Mouse (Mus musculus) layer of hippocampus, postnatal 25 days (tissue): ENCODE results near the gene Chka. TPM values are rescaled to one million over a fixed set of nuclear protein-coding genes. Genes with fewer than 3 reads are reported as not detected.

Experiments used
- DNase-seq, 2 experiments: peaks; one replicate each; pipeline ENCODE4 v3.0.0; 2022; ENCODE audit warnings: mixed read lengths in 2 of 2, low spot score in 1 of 2; ENCODE audit errors: extremely low spot score in 1 of 2
- total RNA-seq, 2 experiments: library from RNA; stranded (reverse); gene quantifications; 2 replicates each; pipeline ENCODE4 v1.2.3; 2021

The Chka gene
- total RNA-seq, 2 experiments from 2014 or later: 78.4 to 97.2 TPM

DNA sequence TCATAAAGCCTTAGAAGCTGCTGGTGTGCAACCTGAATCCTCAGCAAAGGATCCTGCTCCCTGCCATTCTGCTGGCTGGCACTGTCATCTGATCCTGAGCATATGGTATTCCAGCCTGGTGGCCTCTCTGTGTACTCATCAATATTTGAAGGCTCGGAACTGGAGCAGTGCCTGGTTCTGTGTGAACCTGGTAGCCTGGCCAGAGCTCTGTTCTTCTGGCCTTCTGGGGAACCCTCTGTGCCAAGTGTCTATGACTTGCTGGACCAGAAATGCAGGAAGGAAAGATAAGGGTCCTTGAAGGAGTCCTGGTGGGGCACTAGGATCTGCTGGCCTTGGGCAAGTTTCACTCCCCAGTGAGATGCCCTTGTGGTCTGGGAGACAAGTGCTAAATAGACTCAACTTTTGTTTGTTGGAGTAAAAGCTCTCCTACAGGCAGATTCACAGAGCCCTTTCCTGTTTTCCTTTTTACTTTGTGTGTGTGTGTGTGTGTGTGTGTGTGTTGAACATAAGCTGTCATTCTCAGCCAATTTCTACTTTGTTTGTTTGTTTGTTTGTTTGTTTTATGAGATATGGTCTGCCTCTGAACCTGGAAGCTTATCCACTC is 5.7 kb upstream of the Chka start:
- DNase-seq: no peak

DNA sequence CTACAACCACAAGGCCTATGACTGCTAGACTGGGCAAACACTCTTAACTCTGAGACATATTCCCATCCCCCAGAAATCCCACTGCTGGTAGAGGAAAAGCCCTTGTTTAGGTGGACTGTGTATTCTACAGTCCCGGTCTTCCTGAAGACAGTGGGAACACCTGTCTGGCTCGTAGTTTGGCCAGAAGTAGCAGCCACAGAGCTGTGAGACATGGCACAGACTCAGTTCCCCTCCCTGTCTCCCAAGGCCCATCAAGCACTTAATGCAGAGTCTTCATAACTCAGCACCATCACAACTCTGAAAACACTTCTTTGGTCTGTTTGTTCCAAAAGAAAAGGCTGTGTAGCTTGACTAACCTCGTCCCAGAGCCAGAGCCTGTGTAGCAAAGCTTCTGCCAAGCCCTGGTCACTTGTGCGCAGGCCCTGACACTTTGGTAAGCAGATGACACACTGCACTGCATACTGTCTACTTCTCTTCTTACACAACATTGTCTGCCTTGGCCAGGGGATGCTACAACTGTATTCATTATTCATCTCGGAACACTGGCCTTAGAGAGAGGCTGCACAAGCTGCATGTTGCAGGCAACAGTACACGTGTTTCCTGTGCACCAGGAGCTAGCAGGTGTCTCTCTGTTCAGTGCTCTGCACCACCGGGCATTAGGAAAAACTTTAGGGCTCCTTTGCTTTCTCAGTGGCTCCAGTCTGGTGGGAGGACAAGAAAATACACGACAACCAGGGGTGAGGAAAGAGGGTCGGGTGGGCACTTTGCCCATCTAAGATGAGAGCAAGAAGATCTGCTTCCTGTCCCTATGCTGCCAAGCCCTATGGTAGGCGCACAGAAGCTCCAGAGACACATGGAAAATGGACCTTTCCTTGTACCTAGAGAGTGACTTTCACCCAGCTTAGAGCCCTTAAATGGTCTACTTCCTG is 4.6 kb upstream of the Chka start:
- DNase-seq: no peak

DNA sequence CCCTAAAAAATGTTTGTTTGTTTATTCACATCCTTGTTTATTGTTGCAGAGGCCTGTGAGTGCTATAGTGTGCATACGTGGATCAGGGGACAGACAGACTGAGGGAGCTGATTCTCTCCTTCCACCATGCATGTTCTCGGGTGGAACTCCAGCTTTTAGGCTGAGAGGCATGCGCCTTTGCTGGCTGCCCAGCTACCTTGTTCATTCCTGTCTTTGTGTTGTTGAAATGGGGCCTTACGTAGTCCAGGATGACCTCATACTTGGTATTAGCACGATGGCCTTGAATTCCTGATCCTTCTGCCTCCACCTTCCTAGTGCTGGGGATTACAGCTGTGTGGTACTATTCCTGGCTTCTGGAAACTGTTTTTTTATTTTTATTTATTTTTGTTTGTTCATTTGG is 3.9 kb upstream of the Chka start:
- DNase-seq: no peak

DNA sequence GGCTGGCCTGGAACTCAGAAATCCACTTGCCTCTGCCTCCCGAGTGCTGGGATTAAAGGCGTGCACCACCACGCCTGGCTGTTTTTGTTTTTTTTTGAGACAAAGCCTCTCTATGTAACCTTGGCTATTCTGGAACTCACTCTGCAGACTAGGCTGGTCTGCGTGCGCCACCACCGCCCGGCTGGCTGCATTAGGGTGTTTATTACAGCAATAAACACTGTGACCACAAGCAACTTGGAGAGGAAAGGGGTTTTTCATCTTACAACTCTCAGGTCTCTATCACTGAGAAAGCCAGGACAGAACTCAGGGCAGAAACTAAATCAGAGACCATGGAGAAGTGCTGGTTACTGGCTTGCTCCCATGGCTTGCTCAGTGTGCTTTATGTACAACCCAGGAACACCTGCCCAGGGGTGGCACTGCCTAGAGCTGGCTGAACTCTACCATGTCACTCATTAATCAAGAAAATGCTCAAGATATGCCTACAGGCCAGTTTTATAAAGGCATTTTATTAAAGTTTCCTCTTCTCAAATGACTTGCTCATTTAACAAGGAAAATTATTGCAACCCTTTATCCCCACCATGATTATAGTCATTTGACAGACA is 3.3 kb upstream of the Chka start:
- no peak for DNase-seq

- DNase-seq: no peak
Observed at GRCm38 (mm10) chr19:3849251-3849650, 2.3 kb upstream of the Chka start.

DNA sequence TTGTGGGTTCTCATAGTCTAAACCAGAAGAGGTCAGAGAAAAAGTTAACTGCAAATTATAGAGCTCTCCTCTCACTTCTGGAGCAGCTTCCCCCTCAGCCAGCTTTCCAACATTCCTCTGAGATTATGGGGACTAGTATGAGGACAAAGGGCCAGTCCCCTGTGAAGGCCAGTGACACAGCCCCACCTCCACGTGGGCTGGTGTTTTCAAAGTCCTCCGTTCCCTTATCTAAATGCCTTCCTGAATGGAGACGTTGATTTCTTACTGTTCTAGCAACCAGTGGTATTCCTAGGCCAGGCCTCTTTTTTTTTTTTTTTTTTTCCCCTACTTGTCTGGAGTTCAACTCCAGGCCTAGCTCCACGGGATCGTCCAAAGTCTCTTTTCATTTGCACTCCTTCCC is 1.5 kb upstream of the Chka start:
- no peak for DNase-seq

DNA sequence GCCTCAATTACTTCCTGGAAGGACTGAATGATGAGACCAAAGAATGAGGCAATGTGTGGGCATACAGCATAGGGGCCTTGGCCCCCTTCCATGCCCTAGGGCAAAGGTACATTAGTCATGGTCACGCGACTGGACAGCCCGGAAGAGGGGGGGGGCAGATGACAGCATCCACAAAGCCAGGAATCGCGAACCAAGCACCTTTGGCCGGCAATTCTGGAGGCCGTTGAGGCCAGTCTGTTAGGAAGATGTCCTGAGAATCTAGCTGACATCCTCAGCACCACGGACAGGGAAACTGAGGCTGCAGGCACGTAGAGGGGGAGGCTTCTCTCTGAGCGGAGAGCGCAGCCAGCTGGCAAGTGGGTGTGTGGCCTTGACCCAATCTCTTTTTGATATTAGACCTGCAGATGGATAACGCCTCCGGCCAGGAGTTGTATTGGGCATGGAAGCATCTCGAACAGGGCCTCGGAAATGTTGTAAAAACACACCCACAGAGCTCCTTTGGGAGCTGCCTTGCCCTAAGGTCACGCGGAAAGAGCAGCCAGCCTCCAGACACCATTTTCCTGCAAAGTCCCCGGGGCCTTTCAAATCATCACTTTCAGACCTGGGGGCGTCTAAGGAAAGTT is 615 bp upstream of the Chka start:
- DNase-seq: peak in 1 of 2 experiments; percentile 21

GRCm38 (mm10) chr19:3851979-3852681 is 557 bp downstream of the Chka start:
- DNase-seq: peak in 1 of 2 experiments; percentile 44

DNA sequence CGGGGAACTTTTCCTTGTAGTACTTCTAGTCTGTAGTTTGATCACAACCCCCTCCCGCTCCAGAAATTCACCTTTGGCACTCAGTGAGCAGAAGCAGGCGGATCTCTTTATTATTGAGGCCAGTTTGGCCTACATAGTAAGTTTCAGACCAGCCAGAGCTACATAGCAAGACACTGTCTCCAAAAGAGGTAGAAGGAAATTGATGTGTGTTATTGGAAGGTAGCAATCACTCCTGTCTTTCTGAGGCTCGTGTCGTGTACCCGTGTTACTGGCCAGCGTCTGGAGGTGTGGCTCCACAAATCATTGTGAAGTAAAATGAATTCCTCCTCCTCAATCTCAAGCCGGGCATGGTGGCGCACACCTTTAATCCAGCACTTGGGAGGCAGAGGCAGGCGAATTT is 1.5 kb downstream of the Chka start:
- DNase-seq: no peak

GRCm38 (mm10) chr19:3853891-3854290 is 2.3 kb downstream of the Chka start:
- DNase-seq: no peak

DNA sequence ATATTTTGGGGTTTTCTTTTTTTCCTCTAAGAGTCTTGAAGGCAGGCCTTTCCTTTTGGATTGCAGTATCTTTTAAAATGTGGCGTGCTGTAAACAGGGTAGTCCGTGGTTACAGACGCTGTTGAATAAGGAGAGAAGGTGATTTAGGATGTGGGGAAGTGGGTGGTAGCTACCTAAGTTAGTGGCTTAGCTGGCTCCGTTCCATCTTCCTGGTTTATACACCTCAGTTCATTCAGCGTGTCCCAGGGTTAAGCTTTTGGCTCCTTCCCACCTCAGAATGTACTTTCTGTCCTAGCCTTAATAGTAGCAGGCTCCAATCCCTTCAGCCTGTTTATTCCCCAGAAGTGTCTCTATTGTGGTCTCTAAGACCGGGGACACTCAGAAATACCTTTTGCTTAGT is 3.5 kb downstream of the Chka start:
- no peak for DNase-seq

DNA sequence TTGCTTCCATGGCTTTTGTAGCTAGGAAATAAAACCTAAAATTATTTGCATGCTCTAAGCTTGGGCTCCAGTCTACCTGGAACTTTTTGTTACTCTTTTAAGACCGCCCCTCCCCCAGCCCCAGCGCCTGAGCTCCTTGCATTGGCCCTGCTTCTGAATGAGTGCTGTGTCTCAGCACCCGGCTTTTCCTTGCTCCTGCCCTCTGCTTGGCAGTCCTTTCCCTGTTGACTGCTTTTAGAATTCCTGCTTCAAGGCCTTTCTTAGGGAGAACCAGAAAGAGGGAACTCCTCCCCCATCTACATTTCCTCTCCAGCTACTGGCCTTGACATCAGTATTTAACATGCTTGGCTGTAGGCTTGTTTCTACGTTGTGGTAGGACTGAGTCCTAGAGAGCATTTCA is 4.0 kb downstream of the Chka start:
- DNase-seq: peak in 1 of 2 experiments; percentile 48

DNA sequence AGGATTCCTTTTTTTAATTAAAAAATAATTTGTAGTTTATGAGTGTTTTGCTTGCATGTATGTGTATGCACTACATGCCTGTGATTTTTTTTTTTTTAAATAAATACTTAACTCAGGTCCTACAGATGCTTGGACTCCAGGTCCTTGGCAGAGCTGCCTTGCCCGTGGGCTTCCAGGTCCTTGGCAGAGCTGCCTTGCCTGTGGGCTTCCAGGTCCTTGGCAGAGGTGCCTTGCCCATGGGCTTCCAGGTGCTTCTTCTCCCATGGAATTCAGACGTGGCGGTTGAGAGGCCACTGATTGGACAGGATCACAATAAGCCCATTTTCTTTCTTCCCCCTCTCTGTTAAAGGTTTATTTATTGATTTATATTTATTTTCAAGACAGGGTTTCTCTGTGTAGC is 5.6 kb downstream of the Chka start:
- no peak for DNase-seq

GRCm38 (mm10) chr19:3862713-3863112 is 11.1 kb downstream of the Chka start:
- no peak for DNase-seq

DNA sequence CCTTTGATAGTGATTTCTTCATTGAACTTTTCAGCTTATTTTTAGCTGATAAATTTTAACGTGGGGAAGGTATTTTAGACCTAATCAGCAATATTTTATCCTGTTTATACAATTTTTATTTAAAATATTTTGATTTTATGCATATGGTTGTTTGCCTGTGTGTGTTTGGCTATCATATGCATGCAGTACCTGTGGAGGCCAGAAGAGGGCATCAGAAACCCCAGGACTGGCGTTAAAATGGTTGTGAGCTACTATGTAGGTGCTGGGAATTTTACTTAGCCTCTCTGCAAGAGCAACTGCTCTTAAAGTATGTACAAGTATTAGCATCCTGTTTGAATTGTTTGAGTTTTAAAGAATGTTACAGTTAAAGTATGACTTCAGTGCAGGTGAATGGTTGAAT is 13.4 kb downstream of the Chka start:
- no peak for DNase-seq

DNA sequence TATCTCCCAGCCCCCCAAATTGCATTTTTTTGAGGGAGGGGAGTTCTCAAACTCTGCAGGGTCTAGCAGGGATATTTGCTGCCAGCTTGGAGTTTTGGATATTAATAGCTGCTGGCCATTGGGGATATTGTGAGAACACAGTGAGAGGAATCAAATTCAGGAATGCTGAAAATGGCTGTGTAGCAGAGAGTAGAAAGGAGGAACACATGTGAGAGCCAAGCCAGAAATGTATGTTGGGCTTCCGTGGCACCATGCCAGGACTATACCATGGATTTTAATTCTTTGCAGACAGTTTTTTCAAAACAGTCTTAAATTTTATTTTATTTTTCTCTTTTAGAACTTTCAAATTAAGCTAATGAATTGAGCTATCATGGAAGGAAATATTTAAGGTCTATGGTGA is 16.7 kb downstream of the Chka start:
- DNase-seq: no peak

- DNase-seq: no peak
Observed at GRCm38 (mm10) chr19:3871468-3871867, 19.9 kb downstream of the Chka start.

DNA sequence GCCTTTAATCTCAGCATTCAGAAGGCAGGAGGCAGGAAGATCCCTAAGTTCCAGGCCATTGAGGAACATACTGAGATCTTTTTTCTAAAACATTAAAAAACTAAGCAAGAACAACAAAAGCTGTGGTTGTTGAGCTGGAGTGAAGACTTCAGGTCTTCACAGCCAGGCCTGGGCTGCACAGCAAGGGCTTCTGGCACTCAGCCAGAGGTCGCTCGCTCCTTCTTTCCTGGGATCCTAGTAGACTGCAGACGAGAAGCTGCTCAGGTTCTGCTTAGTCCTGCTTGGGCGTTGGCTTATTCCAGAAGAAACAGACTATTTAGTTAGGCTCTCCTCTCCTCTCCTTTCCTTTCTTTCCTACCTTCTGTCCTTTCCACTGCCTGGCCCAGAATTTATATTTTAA is 20.8 kb downstream of the Chka start:
- DNase-seq: no peak

GRCm38 (mm10) chr19:3875045-3875444 is 23.5 kb downstream of the Chka start:
- no peak for DNase-seq

- no peak for DNase-seq
Observed at GRCm38 (mm10) chr19:3880054-3880848, 28.7 kb downstream of the Chka start.
